Mouse (Mus musculus): ENCODE measurements around the gene 6430548M08Rik. TPM values are rescaled to one million over a fixed set of nuclear protein-coding genes. Genes with fewer than 3 reads are reported as not detected.

The 6430548M08Rik gene
- 4.7 and 5.0 TPM in 2 replicates for total RNA-seq (2015; ENCODE audit: low replicate concordance)
- 1.9 and 7.3 TPM in 2 replicates for total RNA-seq (2017; ENCODE audit: low replicate concordance)

- ATAC-seq (replicated peaks; ENCODE audit: low FRiP score, poor library complexity, severe bottlenecking): peak; percentile 97
Measured at GRCm38 (mm10) chr8:120113758-120114255, at the start of gene 6430548M08Rik. Gene 6430548M08Rik (plus strand): TSS chr8:120114152.

- no peak for ATAC-seq (replicated peaks; ENCODE audit: low FRiP score, poor library complexity, severe bottlenecking)
Measured at GRCm38 (mm10) chr8:120065611-120066010, 48.3 kb upstream of the 6430548M08Rik start.

- no peak for ATAC-seq (replicated peaks; ENCODE audit: low FRiP score, poor library complexity, severe bottlenecking)
Measured at GRCm38 (mm10) chr8:120066226-120066625, 47.7 kb upstream of the 6430548M08Rik start.

- no peak for ATAC-seq (replicated peaks; ENCODE audit: low FRiP score, poor library complexity, severe bottlenecking)
Measured at GRCm38 (mm10) chr8:120067936-120068668, 45.9 kb upstream of the 6430548M08Rik start.

GRCm38 (mm10) chr8:120071684-120072083, 42.3 kb upstream of the 6430548M08Rik start:
- peak; percentile 70 for ATAC-seq (replicated peaks; ENCODE audit: low FRiP score, poor library complexity, severe bottlenecking)

GRCm38 (mm10) chr8:120072259-120072658, 41.7 kb upstream of the 6430548M08Rik start:
- ATAC-seq (replicated peaks; ENCODE audit: low FRiP score, poor library complexity, severe bottlenecking): no peak

GRCm38 (mm10) chr8:120072827-120073226, 41.1 kb upstream of the 6430548M08Rik start:
- ATAC-seq (replicated peaks; ENCODE audit: low FRiP score, poor library complexity, severe bottlenecking): no peak

- no peak for ATAC-seq (replicated peaks; ENCODE audit: low FRiP score, poor library complexity, severe bottlenecking)
Measured at GRCm38 (mm10) chr8:120074516-120074915, 39.4 kb upstream of the 6430548M08Rik start.

GRCm38 (mm10) chr8:120075347-120075746, 38.6 kb upstream of the 6430548M08Rik start:
- no peak for ATAC-seq (replicated peaks; ENCODE audit: low FRiP score, poor library complexity, severe bottlenecking)

GRCm38 (mm10) chr8:120078080-120078479, 35.9 kb upstream of the 6430548M08Rik start:
- ATAC-seq (replicated peaks; ENCODE audit: low FRiP score, poor library complexity, severe bottlenecking): peak; percentile 60; the same call in 1 of the 2 replicates

- no peak for ATAC-seq (replicated peaks; ENCODE audit: low FRiP score, poor library complexity, severe bottlenecking)
Measured at GRCm38 (mm10) chr8:120079361-120079760, 34.6 kb upstream of the 6430548M08Rik start.

- no peak for ATAC-seq (replicated peaks; ENCODE audit: low FRiP score, poor library complexity, severe bottlenecking)
Measured at GRCm38 (mm10) chr8:120083261-120083660, 30.7 kb upstream of the 6430548M08Rik start.

GRCm38 (mm10) chr8:120084783-120085182, 29.2 kb upstream of the 6430548M08Rik start:
- no peak for ATAC-seq (replicated peaks; ENCODE audit: low FRiP score, poor library complexity, severe bottlenecking)

- no peak for ATAC-seq (replicated peaks; ENCODE audit: low FRiP score, poor library complexity, severe bottlenecking)
Measured at GRCm38 (mm10) chr8:120089511-120089910, 24.4 kb upstream of the 6430548M08Rik start.

- no peak for ATAC-seq (replicated peaks; ENCODE audit: low FRiP score, poor library complexity, severe bottlenecking)
Measured at GRCm38 (mm10) chr8:120091032-120091431, 22.9 kb upstream of the 6430548M08Rik start.

GRCm38 (mm10) chr8:120093103-120093502, 20.8 kb upstream of the 6430548M08Rik start:
- no peak for ATAC-seq (replicated peaks; ENCODE audit: low FRiP score, poor library complexity, severe bottlenecking)

- no peak for ATAC-seq (replicated peaks; ENCODE audit: low FRiP score, poor library complexity, severe bottlenecking)
Measured at GRCm38 (mm10) chr8:120094801-120095200, 19.2 kb upstream of the 6430548M08Rik start.

- ATAC-seq (replicated peaks; ENCODE audit: low FRiP score, poor library complexity, severe bottlenecking): no peak
Measured at GRCm38 (mm10) chr8:120096486-120096885, 17.5 kb upstream of the 6430548M08Rik start.

- no peak for ATAC-seq (replicated peaks; ENCODE audit: low FRiP score, poor library complexity, severe bottlenecking)
Measured at GRCm38 (mm10) chr8:120100388-120101067, 13.4 kb upstream of the 6430548M08Rik start.

GRCm38 (mm10) chr8:120101068-120101972, 12.6 kb upstream of the 6430548M08Rik start, which contains the start of gene Zdhhc7:
Gene Zdhhc7 (minus strand): TSS chr8:120101482.
- ATAC-seq (replicated peaks; ENCODE audit: low FRiP score, poor library complexity, severe bottlenecking): peak; percentile 61
